Mouse (Mus musculus): ENCODE measurements around the gene Zbtb20. TPM values are rescaled to one million over a fixed set of nuclear protein-coding genes. Genes with fewer than 3 reads are reported as not detected.

The Zbtb20 gene
- polyA plus RNA-seq, 1 experiment: 5.9 TPM

GRCm38 (mm10) chr16:43428955-43429354 is 553.3 kb downstream of the Zbtb20 start:
- TF ChIP-seq POLR2A (IDR thresholded peaks at IDR 0.05; ENCODE audit: control insufficient read depth, low read depth, low read length) (no peak), CTCF (IDR thresholded peaks at IDR 0.05; ENCODE audit: control insufficient read depth, insufficient read depth, insufficient replicate concordance, low read depth, low read length) (no peak)
- Histone ChIP-seq H3K4me1 (ENCODE audit: control insufficient read depth, insufficient read depth, low read length) (no peaks in the 10 kb centered on the region), H3K27ac (ENCODE audit: control insufficient read depth, insufficient read depth, low read depth, low read length) (no peak overlapping the region), H3K4me3 (ENCODE audit: control insufficient read depth, low read depth, low read length) (no peak overlapping the region), H3K36me3 (ENCODE audit: control insufficient read depth, insufficient read depth, low read length) (no peaks in the 10 kb centered on the region), H3K27me3 (ENCODE audit: control insufficient read depth, insufficient read depth, low read length) (no peaks in the 10 kb centered on the region)

GRCm38 (mm10) chr16:43430030-43430429 is 554.3 kb downstream of the Zbtb20 start:
- no peak overlapping the region for H3K4me3 ChIP-seq (ENCODE audit: control insufficient read depth, low read depth, low read length)
- no peaks in the 10 kb centered on the region for H3K36me3 ChIP-seq (ENCODE audit: control insufficient read depth, insufficient read depth, low read length)
- H3K27ac ChIP-seq (ENCODE audit: control insufficient read depth, insufficient read depth, low read depth, low read length): no peak overlapping the region
- TF ChIP-seq CTCF (IDR thresholded peaks at IDR 0.05; ENCODE audit: control insufficient read depth, insufficient read depth, insufficient replicate concordance, low read depth, low read length) (no peak), POLR2A (IDR thresholded peaks at IDR 0.05; ENCODE audit: control insufficient read depth, low read depth, low read length) (no peak)
- no peaks in the 10 kb centered on the region for H3K4me1 ChIP-seq (ENCODE audit: control insufficient read depth, insufficient read depth, low read length)
- H3K27me3 ChIP-seq (ENCODE audit: control insufficient read depth, insufficient read depth, low read length): no peaks in the 10 kb centered on the region

DNA sequence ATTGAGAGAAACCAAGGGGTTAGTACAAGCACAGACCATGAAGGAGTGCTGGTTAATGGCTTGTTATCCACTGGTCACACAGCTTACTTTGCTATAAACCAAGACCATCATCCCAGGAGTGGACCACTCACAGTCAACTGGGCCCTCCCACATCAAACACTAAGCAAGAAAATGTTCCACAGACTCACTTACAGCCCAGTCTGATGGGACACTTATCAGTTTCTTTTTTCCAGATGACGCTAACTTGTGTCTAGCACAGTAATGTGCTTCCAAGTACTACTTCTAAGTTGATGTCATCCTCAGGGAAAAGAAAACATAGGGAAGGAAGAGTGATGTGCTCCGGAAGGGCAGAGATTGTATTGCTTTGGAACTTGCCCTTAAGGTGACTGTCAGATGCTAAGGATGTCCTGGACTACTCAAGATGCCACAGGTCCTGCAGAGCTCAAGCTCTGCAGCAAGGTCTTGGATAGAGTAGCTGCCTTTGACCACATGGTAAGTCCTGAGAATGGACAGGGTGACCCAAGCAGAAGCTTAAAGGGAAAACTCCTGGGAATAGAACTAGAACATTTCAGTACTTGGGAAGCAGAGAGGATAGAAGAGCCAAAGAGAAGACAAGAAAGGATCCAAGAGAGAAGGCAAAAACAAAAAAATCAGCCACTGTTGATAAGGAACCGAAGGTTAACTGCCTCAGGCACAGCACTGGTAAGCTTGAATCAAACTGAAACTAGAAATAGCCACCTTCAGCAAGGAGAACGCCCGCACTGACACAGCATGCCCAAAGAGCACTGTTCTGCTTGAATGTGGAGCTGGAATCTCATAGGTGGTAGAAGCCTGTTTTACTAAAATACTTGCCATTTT is 556.1 kb downstream of the Zbtb20 start:
- Histone ChIP-seq H3K27me3 (ENCODE audit: control insufficient read depth, insufficient read depth, low read length) (no peaks in the 10 kb centered on the region), H3K36me3 (ENCODE audit: control insufficient read depth, insufficient read depth, low read length) (no peaks in the 10 kb centered on the region), H3K4me1 (ENCODE audit: control insufficient read depth, insufficient read depth, low read length) (no peaks in the 10 kb centered on the region), H3K27ac (ENCODE audit: control insufficient read depth, insufficient read depth, low read depth, low read length) (no peak overlapping the region), H3K4me3 (ENCODE audit: control insufficient read depth, low read depth, low read length) (no peak overlapping the region)
- TF ChIP-seq CTCF (IDR thresholded peaks at IDR 0.05; ENCODE audit: control insufficient read depth, insufficient read depth, insufficient replicate concordance, low read depth, low read length) (no peak), POLR2A (IDR thresholded peaks at IDR 0.05; ENCODE audit: control insufficient read depth, low read depth, low read length) (no peak)

DNA sequence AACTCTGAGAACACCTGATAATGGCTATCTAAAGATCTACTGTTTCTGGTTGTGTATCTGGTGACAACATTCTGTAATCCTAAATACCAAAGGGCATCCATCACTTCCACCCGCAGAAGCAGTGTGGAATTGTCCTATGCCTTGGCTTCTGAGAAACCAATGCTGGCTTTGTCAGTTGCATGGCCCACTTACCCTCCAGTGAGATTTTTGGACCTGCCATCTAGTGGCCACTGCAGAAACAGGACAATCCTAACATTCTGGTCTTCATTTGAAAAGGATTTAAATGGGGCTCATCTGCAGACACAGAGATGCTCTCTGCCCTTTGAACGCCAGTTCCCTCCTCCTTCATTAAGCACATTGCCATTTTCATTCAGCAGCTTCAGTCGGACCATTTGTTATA is 559.3 kb downstream of the Zbtb20 start:
- H3K4me3 ChIP-seq (ENCODE audit: control insufficient read depth, low read depth, low read length): no peak overlapping the region
- H3K4me1 ChIP-seq (ENCODE audit: control insufficient read depth, insufficient read depth, low read length): no peaks in the 10 kb centered on the region
- no peaks in the 10 kb centered on the region for H3K27me3 ChIP-seq (ENCODE audit: control insufficient read depth, insufficient read depth, low read length)
- no peak for TF ChIP-seq POLR2A (IDR thresholded peaks at IDR 0.05; ENCODE audit: control insufficient read depth, low read depth, low read length)
- TF ChIP-seq CTCF (IDR thresholded peaks at IDR 0.05; ENCODE audit: control insufficient read depth, insufficient read depth, insufficient replicate concordance, low read depth, low read length): no peak
- no peaks in the 10 kb centered on the region for H3K36me3 ChIP-seq (ENCODE audit: control insufficient read depth, insufficient read depth, low read length)
- no peak overlapping the region for H3K27ac ChIP-seq (ENCODE audit: control insufficient read depth, insufficient read depth, low read depth, low read length)

- Histone ChIP-seq H3K4me3 (ENCODE audit: control insufficient read depth, low read depth, low read length) (no peak overlapping the region), H3K27ac (ENCODE audit: control insufficient read depth, insufficient read depth, low read depth, low read length) (no peak overlapping the region), H3K4me1 (ENCODE audit: control insufficient read depth, insufficient read depth, low read length) (no peaks in the 10 kb centered on the region), H3K36me3 (ENCODE audit: control insufficient read depth, insufficient read depth, low read length) (no peaks in the 10 kb centered on the region), H3K27me3 (ENCODE audit: control insufficient read depth, insufficient read depth, low read length) (no peaks in the 10 kb centered on the region)
- TF ChIP-seq CTCF (IDR thresholded peaks at IDR 0.05; ENCODE audit: control insufficient read depth, insufficient read depth, insufficient replicate concordance, low read depth, low read length) (no peak), POLR2A (IDR thresholded peaks at IDR 0.05; ENCODE audit: control insufficient read depth, low read depth, low read length) (no peak)
Observed at GRCm38 (mm10) chr16:43438878-43439371, 563.2 kb downstream of the Zbtb20 start.

- TF ChIP-seq POLR2A (IDR thresholded peaks at IDR 0.05; ENCODE audit: control insufficient read depth, low read depth, low read length): no peak
- TF ChIP-seq CTCF (IDR thresholded peaks at IDR 0.05; ENCODE audit: control insufficient read depth, insufficient read depth, insufficient replicate concordance, low read depth, low read length): no peak
- Histone ChIP-seq H3K27ac (ENCODE audit: control insufficient read depth, insufficient read depth, low read depth, low read length) (no peak overlapping the region), H3K36me3 (ENCODE audit: control insufficient read depth, insufficient read depth, low read length) (no peaks in the 10 kb centered on the region), H3K27me3 (ENCODE audit: control insufficient read depth, insufficient read depth, low read length) (no peaks in the 10 kb centered on the region), H3K4me3 (ENCODE audit: control insufficient read depth, low read depth, low read length) (no peak overlapping the region), H3K4me1 (ENCODE audit: control insufficient read depth, insufficient read depth, low read length) (no peaks in the 10 kb centered on the region)
Observed at GRCm38 (mm10) chr16:43441392-43441791, 565.7 kb downstream of the Zbtb20 start.

- TF ChIP-seq POLR2A (IDR thresholded peaks at IDR 0.05; ENCODE audit: control insufficient read depth, low read depth, low read length) (no peak), CTCF (IDR thresholded peaks at IDR 0.05; ENCODE audit: control insufficient read depth, insufficient read depth, insufficient replicate concordance, low read depth, low read length) (no peak)
- H3K4me3 ChIP-seq (ENCODE audit: control insufficient read depth, low read depth, low read length): no peak overlapping the region
Observed at GRCm38 (mm10) chr16:43443034-43443433, 567.4 kb downstream of the Zbtb20 start.

More at GRCm38 (mm10) chr16:43443034-43443433, 567.4 kb downstream of the Zbtb20 start:
- Histone ChIP-seq H3K36me3 (ENCODE audit: control insufficient read depth, insufficient read depth, low read length) (no peaks in the 10 kb centered on the region), H3K27me3 (ENCODE audit: control insufficient read depth, insufficient read depth, low read length) (no peaks in the 10 kb centered on the region), H3K27ac (ENCODE audit: control insufficient read depth, insufficient read depth, low read depth, low read length) (no peak overlapping the region), H3K4me1 (ENCODE audit: control insufficient read depth, insufficient read depth, low read length) (no peaks in the 10 kb centered on the region)
